Mouse (Mus musculus) MEL (cell line): ENCODE measurements around the gene Mme. TPM values are rescaled to one million over a fixed set of nuclear protein-coding genes. Genes with fewer than 3 reads are reported as not detected.

Experiments used
- DNase-seq: peaks from one replicate; pipeline ENCODE4 v3.0.0; 2011; ENCODE audit warnings: low read depth, low spot score
- H3K27ac ChIP-seq: 2 replicates; pipeline ENCODE4 v1.5.1; 2012; ENCODE audit warnings: low read depth, mild to moderate bottlenecking, control low read depth, low read length, moderate library complexity; ENCODE audit not compliant: control insufficient read depth
- H3K27me3 ChIP-seq, 2 experiments: fragments of 150-350 bp in 1 of 2; sonication (generic) in 1 of 2; 2 replicates each; pipeline ENCODE4 v1.6.1; 2012; ENCODE audit warnings: low read length in 2 of 2, mild to moderate bottlenecking in 2 of 2, improper control_type of control experiment in 1 of 2, moderate library complexity in 1 of 2; ENCODE audit not compliant: insufficient read depth in 2 of 2, control insufficient read depth in 1 of 2
- H3K36me3 ChIP-seq, 2 experiments: 2 replicates each; pipeline ENCODE4 v1.6.1; 2012 to 2014; ENCODE audit warnings: low read length in 2 of 2, improper control_type of control experiment in 1 of 2, inconsistent platforms in 1 of 2, mild to moderate bottlenecking in 1 of 2; ENCODE audit not compliant: insufficient read depth in 2 of 2, control insufficient read depth in 1 of 2
- H3K4me1 ChIP-seq, 2 experiments: fragments of 150-350 bp in 1 of 2; sonication (generic) in 1 of 2; 2 replicates each; pipeline ENCODE4 v1.6.1; 2012; ENCODE audit warnings: low read length in 2 of 2, improper control_type of control experiment in 1 of 2, mild to moderate bottlenecking in 1 of 2; ENCODE audit not compliant: insufficient read depth in 2 of 2, control insufficient read depth in 1 of 2
- H3K4me3 ChIP-seq, 2 experiments: fragments of 150-350 bp in 1 of 2; sonication (generic) in 1 of 2; 2 replicates each; pipeline ENCODE4 v1.5.1; 2012; ENCODE audit warnings: low read depth in 2 of 2, low read length in 2 of 2, mild to moderate bottlenecking in 2 of 2, moderate library complexity in 2 of 2, control low read depth in 1 of 2, improper control_type of control experiment in 1 of 2; ENCODE audit not compliant: control insufficient read depth in 1 of 2, insufficient read depth in 1 of 2
- H3K79me2 ChIP-seq: 2 replicates; pipeline ENCODE4 v1.6.1; 2012; ENCODE audit warnings: mild to moderate bottlenecking, low read length, moderate library complexity; ENCODE audit not compliant: control insufficient read depth, poor library complexity, insufficient read depth
- H3K9ac ChIP-seq: 2 replicates; pipeline ENCODE4 v1.6.1; 2012; ENCODE audit warnings: low read depth, mild to moderate bottlenecking, control low read depth, low read length, moderate library complexity; ENCODE audit not compliant: control insufficient read depth, poor library complexity, severe bottlenecking
- H3K9me3 ChIP-seq: fragments of 150-350 bp; sonication (generic); replicated peaks from 2 replicates; pipeline ENCODE4 v1.6.1; 2012; ENCODE audit warnings: mild to moderate bottlenecking, low read length, improper control_type of control experiment, moderate library complexity; ENCODE audit not compliant: insufficient read depth
- CHD1 ChIP-seq: IDR thresholded peaks from 2 replicates; pipeline ENCODE4 v1.6.1; 2012; ENCODE audit warnings: low read depth, mild to moderate bottlenecking, inconsistent platforms, low read length, improper control_type of control experiment
- CHD2 ChIP-seq: IDR thresholded peaks from 2 replicates; pipeline ENCODE4 v1.6.1; 2011; ENCODE audit warnings: low read length, improper control_type of control experiment
- CTCF ChIP-seq, 3 experiments: IDR thresholded peaks in 2 of 3; conservative IDR thresholded peaks in 1 of 3; 2 replicates each; pipeline ENCODE4 v1.5.1; 2011 to 2012; ENCODE audit warnings: low read length in 3 of 3, low read depth in 2 of 3, mild to moderate bottlenecking in 2 of 3, improper control_type of control experiment in 1 of 3, inconsistent platforms in 1 of 3, mixed read lengths in 1 of 3, moderate library complexity in 1 of 3; ENCODE audit not compliant: control insufficient read depth in 1 of 3, insufficient read depth in 1 of 3, poor library complexity in 1 of 3, severe bottlenecking in 1 of 3
- E2F4 ChIP-seq: IDR thresholded peaks from 2 replicates; pipeline ENCODE4 v1.6.1; 2011; ENCODE audit warnings: low read depth, low read length, improper control_type of control experiment, borderline replicate concordance
- EP300 ChIP-seq, 2 experiments: IDR thresholded peaks; 2 replicates each; pipeline ENCODE4 v1.6.1; 2011; ENCODE audit warnings: improper control_type of control experiment in 2 of 2, low read length in 2 of 2, low read depth in 1 of 2, mild to moderate bottlenecking in 1 of 2
- GABPA ChIP-seq: IDR thresholded peaks from 2 replicates; pipeline ENCODE4 v1.6.1; 2012; ENCODE audit warnings: low read depth, mild to moderate bottlenecking, inconsistent platforms, low read length, improper control_type of control experiment, moderate library complexity
- GATA1 ChIP-seq: IDR thresholded peaks from 2 replicates; pipeline ENCODE4 v1.6.1; 2011; ENCODE audit warnings: low read depth, low read length, improper control_type of control experiment
- HCFC1 ChIP-seq: IDR thresholded peaks from 2 replicates; pipeline ENCODE4 v1.6.1; 2012; ENCODE audit warnings: low read depth, mild to moderate bottlenecking, inconsistent platforms, low read length, improper control_type of control experiment, moderate library complexity
- KAT2A ChIP-seq: conservative IDR thresholded peaks from 2 replicates; pipeline ENCODE4 v1.6.1; 2012; ENCODE audit warnings: low read depth, low read length, improper control_type of control experiment, inconsistent platforms
- MAZ ChIP-seq: IDR thresholded peaks from 2 replicates; pipeline ENCODE4 v1.6.1; 2012; ENCODE audit warnings: low read depth, mild to moderate bottlenecking, inconsistent platforms, low read length, improper control_type of control experiment
- MEF2A ChIP-seq: IDR thresholded peaks from 2 replicates; pipeline ENCODE4 v1.6.1; 2014; ENCODE audit warnings: low read depth, mild to moderate bottlenecking, inconsistent platforms, low read length, improper control_type of control experiment; ENCODE audit not compliant: poor library complexity, insufficient replicate concordance, severe bottlenecking; ENCODE audit errors: extremely low read depth
- MXI1 ChIP-seq: IDR thresholded peaks from 2 replicates; pipeline ENCODE4 v1.6.1; 2011; ENCODE audit warnings: mild to moderate bottlenecking, low read depth, low read length, improper control_type of control experiment
- MYC ChIP-seq: IDR thresholded peaks from 2 replicates; pipeline ENCODE4 v1.6.1; 2011; ENCODE audit warnings: low read depth, mild to moderate bottlenecking, low read length, improper control_type of control experiment, moderate library complexity
- NELFE ChIP-seq: IDR thresholded peaks from 2 replicates; pipeline ENCODE4 v1.6.1; 2011; ENCODE audit warnings: low read depth, low read length, improper control_type of control experiment
- NRF1 ChIP-seq: IDR thresholded peaks from 2 replicates; pipeline ENCODE4 v1.6.1; 2014; ENCODE audit warnings: low read depth, mild to moderate bottlenecking, inconsistent platforms, low read length, improper control_type of control experiment, moderate library complexity; ENCODE audit not compliant: poor library complexity, insufficient read depth, severe bottlenecking
- POLR2A ChIP-seq, 2 experiments: IDR thresholded peaks; 2 replicates each; pipeline ENCODE4 v1.6.1; 2011 to 2012; ENCODE audit warnings: low read length in 2 of 2, mild to moderate bottlenecking in 2 of 2, control low read depth in 1 of 2, improper control_type of control experiment in 1 of 2, low read depth in 1 of 2, moderate library complexity in 1 of 2; ENCODE audit not compliant: control insufficient read depth in 1 of 2, insufficient read depth in 1 of 2, poor library complexity in 1 of 2
- POLR2AphosphoS5 ChIP-seq: IDR thresholded peaks from 2 replicates; pipeline ENCODE4 v1.6.1; 2012; ENCODE audit warnings: low read depth, borderline replicate concordance, mild to moderate bottlenecking, inconsistent platforms, low read length, moderate library complexity, mixed read lengths
- SMC3 ChIP-seq: IDR thresholded peaks from 2 replicates; pipeline ENCODE4 v1.6.1; 2011; ENCODE audit warnings: low read depth, low read length, improper control_type of control experiment
- USF1 ChIP-seq: IDR thresholded peaks from 2 replicates; pipeline ENCODE4 v1.6.1; 2014; ENCODE audit warnings: low read depth, mild to moderate bottlenecking, inconsistent platforms, low read length, improper control_type of control experiment, moderate library complexity
- USF2 ChIP-seq, 2 experiments: IDR thresholded peaks; 2 replicates each; pipeline ENCODE4 v1.6.1; 2011 to 2012; ENCODE audit warnings: improper control_type of control experiment in 2 of 2, low read length in 2 of 2, borderline replicate concordance in 1 of 2, inconsistent platforms in 1 of 2, low read depth in 1 of 2, mild to moderate bottlenecking in 1 of 2; ENCODE audit not compliant: insufficient read depth in 1 of 2
- ZMIZ1 ChIP-seq: IDR thresholded peaks from 2 replicates; pipeline ENCODE4 v1.6.1; 2012; ENCODE audit warnings: low read depth, mild to moderate bottlenecking, inconsistent platforms, low read length, improper control_type of control experiment, moderate library complexity
- polyA plus RNA-seq, 2 experiments: library from polyadenylated mRNA; stranded (reverse) in 1 of 2; unstranded in 1 of 2; fragments of >175 nt in 1 of 2; fragments of >200 nt in 1 of 2; gene quantifications; 2 replicates each; pipeline versions ENCODE4 v1.2.1 to v1.2.4; 2012; ENCODE audit warnings: low replicate concordance in 2 of 2, low read depth in 1 of 2; ENCODE audit not compliant: insufficient read length in 2 of 2, insufficient read depth in 1 of 2, missing spikeins in 1 of 2
- total RNA-seq: library from RNA; depleted of rRNA; stranded (reverse); fragments of 300-350 nt; gene quantifications from 2 replicates; pipeline ENCODE4 v1.2.3, GENCODE M21; 2012

Gene Mme
- total and polyA plus RNA-seq, 3 experiments: not detected

GRCm38 (mm10) chr3:63398171-63398570 lies 156.8 kb downstream of the Mme start:
- no peaks in the 10 kb centered on the region for H3K36me3 ChIP-seq
- no peak for TF ChIP-seq MYC
- no peak for TF ChIP-seq KAT2A
- no peak for TF ChIP-seq NELFE
- TF ChIP-seq CHD2: no peak
- no peak for TF ChIP-seq HCFC1
- no peak for TF ChIP-seq ZMIZ1
- no peak for TF ChIP-seq CHD1
- no peak overlapping the region for H3K4me3 ChIP-seq
- no peaks in the 10 kb centered on the region for H3K27me3 ChIP-seq
- H3K9ac ChIP-seq: no peak overlapping the region
- H3K9me3 ChIP-seq: no peaks in the 10 kb centered on the region
- H3K27ac ChIP-seq: no peak overlapping the region
- DNase-seq: no peak
- H3K79me2 ChIP-seq: no peaks in the 10 kb centered on the region
- H3K4me1 ChIP-seq: no peaks in the 10 kb centered on the region

DNA sequence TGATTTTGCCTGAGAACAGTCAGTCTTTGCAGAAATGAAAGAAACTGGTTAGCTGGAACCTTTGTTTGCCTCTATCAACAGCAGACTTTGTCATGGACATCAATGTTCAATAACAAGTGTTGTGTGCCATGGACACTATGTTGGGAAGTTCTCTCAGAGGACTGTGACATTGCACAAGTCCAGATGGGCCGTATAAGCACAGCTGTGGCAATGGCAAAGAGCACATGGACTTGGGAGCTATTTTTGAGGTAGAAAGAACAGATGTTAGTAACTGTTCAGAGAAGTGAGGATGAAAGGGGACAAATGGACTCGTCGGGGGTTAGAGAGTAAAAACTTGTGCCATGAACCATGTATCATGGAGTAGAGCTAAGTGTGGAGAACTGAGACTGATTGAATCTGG lies 165.1 kb downstream of the Mme start:
- no peak overlapping the region for H3K9ac ChIP-seq
- H3K27me3 ChIP-seq: no peaks in the 10 kb centered on the region
- H3K36me3 ChIP-seq: no peaks in the 10 kb centered on the region
- H3K4me3 ChIP-seq: no peak overlapping the region
- H3K4me1 ChIP-seq: no peaks in the 10 kb centered on the region
- no peak overlapping the region for H3K27ac ChIP-seq
- no peaks in the 10 kb centered on the region for H3K79me2 ChIP-seq
- DNase-seq: no peak
- H3K9me3 ChIP-seq: no peaks in the 10 kb centered on the region
- TF ChIP-seq CTCF (IDR thresholded peaks at IDR 0.05 in 2 of 3, conservative IDR thresholded peaks at IDR 0.05 in 1 of 3; ENCODE audit: control insufficient read depth in 1 of 3, insufficient read depth in 1 of 3, low read depth in 2 of 3, low read length in 3 of 3, poor library complexity in 1 of 3, severe bottlenecking in 1 of 3): no peak
- no peak for TF ChIP-seq MYC
- TF ChIP-seq POLR2AphosphoS5: no peak
- no peak for TF ChIP-seq EP300 (IDR thresholded peaks at IDR 0.05; ENCODE audit: low read depth in 1 of 2, low read length in 2 of 2)
- no peak for TF ChIP-seq MXI1
- no peak for TF ChIP-seq MEF2A
- no peak for TF ChIP-seq MAZ
- TF ChIP-seq E2F4: no peak
- TF ChIP-seq POLR2A (IDR thresholded peaks at IDR 0.05; ENCODE audit: control insufficient read depth in 1 of 2, insufficient read depth in 1 of 2, low read depth in 1 of 2, low read length in 2 of 2, poor library complexity in 1 of 2): no peak
- TF ChIP-seq NELFE: no peak
- no peak for TF ChIP-seq GABPA
- no peak for TF ChIP-seq NRF1
- no peak for TF ChIP-seq USF2 (IDR thresholded peaks at IDR 0.05; ENCODE audit: borderline replicate concordance in 1 of 2, insufficient read depth in 1 of 2, low read depth in 1 of 2, low read length in 2 of 2)
- no peak for TF ChIP-seq USF1
- no peak for TF ChIP-seq CHD2
- no peak for TF ChIP-seq SMC3
- no peak for TF ChIP-seq GATA1
- TF ChIP-seq, all 39 proteins: peak for 0
